Mouse (Mus musculus) hindlimb bud, embryonic 11.5 days (tissue): ENCODE data around the gene Mrpl37.

Experiments used
- DNase-seq: peaks from one replicate; pipeline ENCODE4 v3.0.0-alpha.2; 2012; ENCODE audit warnings: low read depth, low spot score; ENCODE audit errors: extremely low spot score

Mrpl37 gene

DNA sequence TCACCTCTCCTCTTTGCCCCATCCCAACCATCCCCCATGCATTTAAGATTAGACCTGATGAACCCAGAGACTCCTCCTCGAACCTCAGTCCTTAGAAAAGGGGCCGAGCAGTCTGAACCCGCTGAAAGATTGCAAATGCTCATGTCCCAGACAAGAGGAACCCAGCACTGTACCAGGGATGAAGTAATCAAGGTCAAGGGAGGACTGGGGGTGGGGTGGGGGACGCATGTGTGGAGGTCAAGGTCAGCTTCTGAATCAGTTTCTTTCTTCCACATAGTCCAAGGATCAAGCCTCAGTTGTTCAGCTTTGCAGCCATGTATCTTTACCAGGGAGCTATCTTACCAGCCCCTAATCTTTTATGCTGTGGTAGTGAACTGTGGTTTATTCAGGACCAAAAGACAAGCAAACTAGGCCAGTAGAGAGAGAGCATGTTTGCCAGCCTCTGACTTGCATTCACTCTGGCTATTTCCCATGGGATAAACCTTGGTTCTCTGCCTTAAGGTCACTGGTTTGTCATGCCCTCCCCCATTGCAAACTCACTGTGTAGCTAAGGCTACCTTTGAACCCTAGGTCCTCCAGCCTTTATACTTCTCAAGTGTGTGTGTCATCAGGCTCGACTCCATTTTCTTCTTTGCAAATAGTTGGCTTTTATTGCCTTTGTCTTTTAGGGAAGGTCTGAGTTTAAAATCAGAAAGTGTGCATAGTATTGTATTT lies 46.2 kb downstream of the Mrpl37 start:
- DNase-seq = no peak

DNA sequence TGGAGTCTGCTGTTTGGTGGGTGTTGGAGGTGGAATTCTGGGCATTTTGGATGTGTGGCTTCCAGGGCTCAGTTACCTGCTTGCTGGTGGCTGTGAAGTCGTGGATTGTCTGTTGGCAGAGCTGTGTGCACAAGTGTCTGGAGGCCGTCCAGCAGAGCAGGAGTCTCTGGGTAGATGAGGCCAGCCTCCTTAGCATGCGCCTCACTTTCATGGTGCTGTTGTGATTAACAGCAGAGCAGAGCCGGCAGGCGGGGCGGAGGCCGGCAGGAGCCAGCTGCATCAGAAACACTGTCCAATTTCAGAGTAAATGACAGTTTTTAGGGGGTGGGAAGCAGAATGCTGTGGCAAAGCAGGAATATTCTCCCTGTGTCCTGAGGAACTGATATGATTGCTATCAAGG lies 47.6 kb downstream of the Mrpl37 start:
- DNase-seq = no peak

DNA sequence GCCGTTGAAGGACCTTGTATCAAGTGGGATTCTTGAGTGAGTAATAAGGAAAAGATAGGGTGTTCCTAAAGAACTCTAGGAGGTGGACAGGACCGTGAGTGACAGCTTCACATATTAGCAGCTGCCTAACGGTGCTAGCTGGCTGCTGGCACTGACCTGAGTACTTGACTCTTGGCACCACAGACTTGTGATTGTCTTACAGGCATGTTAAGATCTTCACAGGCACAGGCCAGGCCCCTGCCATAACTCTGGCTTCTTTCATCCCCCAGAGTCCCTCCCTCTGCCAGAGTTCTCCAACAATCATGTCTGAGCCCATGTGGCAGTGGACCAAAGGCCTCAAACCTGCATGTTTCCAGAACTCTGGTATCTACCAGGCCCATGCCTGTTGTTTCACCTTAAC lies 48.1 kb downstream of the Mrpl37 start:
- DNase-seq = no peak

DNA sequence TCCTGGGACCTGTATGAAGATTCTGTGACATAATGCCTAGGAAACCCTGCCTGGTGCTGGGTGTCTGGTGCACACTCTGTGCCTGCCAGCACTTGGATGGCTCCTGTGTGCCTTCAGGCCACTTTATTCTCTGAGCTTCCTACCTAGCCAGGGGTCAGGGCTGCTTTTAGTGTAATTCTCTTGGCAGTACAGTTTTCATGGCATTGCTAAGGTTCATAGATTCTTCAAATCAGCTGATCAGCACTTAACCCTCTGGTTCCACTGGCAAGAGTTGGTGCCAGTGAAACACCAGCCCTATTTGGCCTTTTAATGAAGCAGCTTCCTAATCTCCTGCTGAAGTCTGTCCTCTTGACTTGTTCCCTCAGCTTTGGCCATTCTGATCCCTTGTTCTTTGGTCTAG lies 49.4 kb downstream of the Mrpl37 start:
- no peak for DNase-seq

DNA sequence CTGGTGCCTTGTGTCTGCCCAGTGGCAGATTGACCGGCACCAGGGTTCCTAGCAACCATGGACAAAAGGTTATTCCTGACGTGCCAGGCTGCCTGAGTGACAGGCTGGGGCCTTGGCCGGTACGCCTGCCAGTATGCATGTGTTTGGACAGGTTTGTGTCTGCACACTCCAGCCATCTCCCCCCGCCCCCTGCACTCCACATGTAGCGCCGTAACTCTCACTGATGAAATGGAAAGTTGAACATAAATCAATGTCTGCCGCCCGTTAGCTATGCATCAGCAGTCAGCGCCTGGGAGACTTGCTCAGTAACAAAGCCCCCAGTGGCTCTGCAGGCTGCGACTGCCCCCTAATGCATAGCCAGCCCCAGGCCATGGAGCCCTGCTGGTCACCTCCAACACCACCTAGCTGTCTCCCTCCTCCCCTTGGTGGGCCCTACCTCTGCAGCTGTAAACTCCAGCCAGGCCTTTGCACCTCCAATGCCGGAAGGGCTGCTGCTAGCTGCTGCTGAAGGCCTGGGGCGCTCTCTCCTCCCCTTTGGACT lies 50.6 kb downstream of the Mrpl37 start:
- no peak for DNase-seq

DNA sequence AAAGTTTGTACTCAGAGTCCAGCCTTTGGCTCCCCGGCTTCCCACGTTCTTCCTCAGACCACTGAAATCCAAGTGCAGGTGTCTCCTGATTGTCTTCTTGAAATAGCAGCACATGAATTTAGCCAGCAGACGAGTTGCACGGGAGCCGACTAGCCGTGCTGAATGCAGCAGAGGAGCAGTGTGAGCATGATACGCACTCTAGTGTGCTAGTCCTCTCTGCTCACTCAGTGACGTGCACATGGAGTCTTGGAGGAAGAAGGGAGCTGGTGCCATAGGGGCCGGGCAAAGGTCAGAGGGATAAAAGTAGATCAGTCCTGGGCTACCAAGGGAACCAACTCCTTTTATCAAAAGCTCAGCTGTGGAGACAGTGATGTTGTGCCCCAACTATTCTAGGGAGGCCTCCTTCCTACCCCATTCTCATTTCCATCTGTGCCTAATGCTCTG lies 52.8 kb downstream of the Mrpl37 start:
- DNase-seq = no peak

DNA sequence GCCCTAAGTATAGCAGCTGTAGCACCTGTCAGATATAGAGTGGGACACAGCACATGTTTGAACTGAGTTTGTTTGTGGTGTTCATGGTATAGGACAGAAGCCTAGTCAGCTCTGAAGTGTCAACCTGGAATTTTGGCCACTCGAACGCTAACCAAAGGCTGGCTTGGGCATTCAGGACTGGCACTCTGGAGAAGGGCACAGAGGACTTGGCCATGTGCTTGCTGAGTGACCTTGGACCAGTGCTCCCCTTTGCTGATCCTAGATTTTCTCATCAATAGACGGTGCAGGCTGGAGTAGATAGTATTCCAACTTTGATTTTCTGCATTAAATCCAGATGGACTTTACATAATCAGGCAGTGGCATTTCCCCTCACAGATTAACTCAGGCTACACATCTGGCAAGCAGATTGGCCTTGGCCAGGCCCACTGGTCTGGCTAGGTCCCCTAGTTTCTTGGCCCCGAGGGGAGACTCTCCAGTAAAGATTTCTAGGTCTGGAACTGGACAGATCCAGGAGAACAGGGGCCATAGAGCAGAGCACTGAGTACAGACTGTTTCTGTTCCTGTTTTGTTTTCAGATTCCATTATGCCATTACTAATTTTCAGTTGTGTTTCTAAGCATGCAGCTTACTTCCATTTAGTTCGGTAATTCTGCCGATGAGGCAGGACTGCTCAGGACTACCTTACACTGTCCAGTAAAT lies 53.4 kb downstream of the Mrpl37 start:
- no peak for DNase-seq

DNA sequence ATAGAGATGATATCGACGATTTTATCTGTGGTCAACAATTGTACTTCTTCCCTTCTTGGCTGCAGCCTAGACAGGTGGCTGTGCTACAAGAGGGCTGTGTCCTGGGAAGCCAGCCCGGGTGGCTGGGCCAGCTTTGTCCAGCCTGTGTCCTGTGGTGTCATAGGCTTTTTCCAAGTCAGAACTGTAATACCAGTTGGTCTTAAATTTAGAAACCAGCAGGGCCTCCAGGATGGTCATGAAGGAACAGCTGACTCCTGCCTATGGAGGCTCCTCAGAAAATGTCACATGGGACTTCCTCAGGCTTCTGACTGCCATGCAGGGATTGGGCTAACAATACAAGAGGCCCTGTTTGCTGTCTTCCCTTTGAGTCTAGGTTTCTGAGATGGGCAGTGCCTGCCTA lies 54.1 kb downstream of the Mrpl37 start:
- no peak for DNase-seq

DNA sequence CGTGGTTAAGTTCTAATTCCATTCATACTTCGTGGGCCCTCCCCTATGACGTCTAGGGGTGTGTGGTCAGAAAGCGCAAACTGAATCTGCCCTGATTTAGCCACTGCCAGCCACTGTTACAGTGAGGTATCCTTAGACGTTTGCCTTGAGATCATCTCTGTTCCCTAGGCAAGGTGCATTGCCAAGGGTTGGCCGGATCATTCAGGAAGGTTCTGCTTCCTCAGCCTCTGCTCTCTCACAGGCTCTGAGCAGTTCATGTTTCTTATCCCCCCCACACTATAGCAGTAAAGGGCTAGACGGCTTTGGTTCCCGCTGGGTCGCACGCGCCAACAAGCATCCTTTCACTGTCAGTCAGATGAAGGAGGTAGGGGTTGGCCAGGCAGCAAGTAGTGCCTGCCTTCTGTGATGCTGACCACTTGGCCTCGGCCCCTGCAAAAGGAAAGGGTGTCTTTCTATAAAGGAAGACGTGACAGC lies 54.6 kb downstream of the Mrpl37 start:
- DNase-seq = no peak

DNA sequence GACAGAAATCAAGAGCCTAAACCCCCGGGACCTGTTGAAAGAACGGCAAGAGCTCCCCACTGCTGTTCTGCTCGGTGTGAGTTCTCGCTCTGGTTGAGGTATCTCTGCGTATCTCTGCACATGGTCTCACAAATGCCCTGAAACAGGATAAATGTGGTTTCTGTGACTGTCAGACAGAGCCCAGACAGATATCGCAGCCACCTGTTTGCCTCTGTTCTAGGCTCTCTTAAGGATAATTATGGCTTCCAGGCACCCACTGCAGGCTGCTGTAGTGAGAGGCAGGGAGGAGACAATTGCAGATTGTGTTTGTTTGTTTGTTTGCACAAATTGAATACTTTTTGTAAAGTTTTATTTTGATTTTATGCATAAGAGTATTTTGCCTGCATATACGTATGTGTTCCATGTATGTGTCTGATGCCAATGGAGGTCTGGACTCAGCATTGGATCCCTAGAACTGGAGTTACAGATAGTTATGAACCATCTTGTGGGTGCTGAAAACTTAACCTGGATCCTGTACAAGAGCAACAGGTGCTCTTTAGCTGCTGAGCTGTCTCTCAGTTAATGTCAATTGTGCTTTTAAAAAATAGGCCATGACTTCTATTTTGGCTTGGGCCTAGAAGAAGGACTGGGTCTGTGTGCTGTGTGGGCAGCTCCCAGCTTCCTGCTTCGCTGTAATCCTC lies 55.2 kb downstream of the Mrpl37 start:
- DNase-seq = no peak

DNA sequence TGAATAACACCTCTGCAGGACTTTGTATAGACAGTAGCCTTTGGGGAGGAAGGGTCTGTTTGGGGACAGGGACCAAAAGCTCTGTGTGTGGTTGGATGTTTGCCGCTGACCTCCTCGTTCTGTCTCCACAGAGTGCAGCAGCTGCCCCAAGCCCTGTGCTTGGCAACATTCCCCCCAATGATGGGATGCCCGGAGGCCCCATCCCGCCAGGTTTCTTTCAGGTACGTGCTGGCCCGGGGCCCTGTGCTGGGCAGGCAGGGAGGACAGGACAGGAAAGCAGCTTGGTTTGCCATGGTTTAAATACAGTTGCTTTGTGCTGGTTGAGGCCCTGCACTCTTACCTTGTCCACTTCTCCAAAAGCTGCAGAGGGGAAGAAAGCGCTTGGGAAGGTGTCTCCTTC lies 57.1 kb downstream of the Mrpl37 start:
- no peak for DNase-seq

DNA sequence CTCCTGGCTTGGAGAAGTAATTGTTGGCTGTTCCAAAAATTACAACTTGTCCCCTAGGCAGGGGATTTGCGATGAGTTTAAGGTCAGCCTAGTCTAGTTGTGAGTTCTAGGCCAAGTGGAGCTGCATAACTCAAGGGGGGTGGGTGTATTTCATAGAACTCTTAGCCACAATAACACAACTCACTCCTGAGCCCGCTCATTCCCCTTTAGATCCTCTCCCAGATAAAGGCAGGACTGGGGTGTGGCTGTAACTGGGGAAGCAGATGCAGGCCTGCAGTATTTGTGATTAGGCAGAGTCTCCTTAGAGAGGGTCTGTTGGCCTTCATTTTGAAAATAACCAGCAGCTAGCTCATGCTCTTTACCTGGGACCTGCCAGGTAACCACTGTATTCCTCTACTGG lies 58.5 kb downstream of the Mrpl37 start:
- DNase-seq = no peak

DNA sequence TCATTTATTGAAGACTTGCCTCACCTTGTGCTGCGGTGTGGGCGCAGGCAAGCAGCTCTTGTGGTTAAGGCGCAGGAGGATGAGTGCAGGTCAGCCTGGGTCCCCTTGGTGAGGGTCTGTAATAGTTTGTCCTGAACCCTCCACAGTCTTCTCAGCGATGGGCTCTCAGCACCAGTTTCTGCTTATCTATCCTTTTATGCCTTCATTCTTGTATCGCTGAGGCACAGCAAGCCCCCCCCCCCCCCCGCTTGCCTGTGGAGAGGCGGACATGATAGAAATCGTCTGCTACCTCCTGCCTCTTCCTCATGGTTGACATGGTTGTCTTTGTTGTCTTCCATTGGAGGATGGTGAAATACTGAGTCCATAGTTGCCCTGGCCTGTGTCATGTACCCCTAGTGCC lies 59.3 kb downstream of the Mrpl37 start:
- DNase-seq = no peak

DNA sequence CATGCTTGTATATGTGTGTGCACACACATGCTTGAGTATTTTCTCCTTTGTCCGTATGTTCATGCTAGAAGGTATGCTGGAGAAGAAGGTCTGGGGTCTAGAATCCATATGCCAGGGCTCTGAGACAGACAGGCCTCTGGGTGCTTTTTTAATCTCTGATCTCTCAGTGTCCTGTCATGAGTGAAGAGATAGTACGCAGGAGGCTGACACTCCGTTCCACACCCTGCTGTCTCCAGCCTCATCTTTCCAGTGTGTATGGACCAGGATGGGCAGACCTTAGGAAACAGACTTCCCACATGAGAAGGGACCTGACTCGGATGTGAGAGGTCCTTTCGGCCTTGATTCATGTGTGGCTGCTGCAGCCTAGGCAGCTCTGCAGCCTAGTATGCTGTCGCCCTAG lies 59.9 kb downstream of the Mrpl37 start:
- DNase-seq = no peak

DNA sequence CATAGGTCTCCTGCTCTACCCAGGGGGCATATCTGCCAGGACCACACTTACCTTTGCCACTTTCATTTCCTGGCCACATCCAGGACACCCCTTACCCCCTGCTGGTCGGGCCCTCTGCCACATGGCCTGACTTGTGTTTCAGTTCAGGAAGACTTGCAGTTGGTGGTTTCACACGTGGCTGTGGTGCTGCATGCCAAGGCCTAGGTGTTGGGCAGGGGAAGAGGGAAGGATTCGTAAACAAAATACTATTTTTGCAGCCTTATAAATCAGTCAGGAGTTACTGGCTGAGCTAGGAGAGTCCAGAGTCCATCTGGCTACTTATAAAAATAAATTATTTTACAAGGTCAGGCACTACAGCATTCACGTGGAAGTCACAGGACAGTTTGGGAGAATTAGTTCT lies 60.4 kb downstream of the Mrpl37 start:
- no peak for DNase-seq
